Mouse (Mus musculus) urinary bladder, postnatal 36 days (tissue): ENCODE measurements around the gene Rps16.

ENCODE experiments used
- DNase-seq, 2 experiments: peaks; one replicate each; pipeline ENCODE4 v3.0.0; 2022; ENCODE audit warnings: low spot score in 2 of 2, mixed read lengths in 1 of 2

The Rps16 gene

GRCm38 (mm10) chr7:28350155-28350883 lies at the start of gene Rps16:
Gene Rps16 (plus strand): TSS chr7:28350652.
- DNase-seq: peak; percentile 96 to 99

- DNase-seq: peak in 1 of 2 experiments; percentile 35
These were observed 48.6 kb upstream of the Rps16 start, which contains the start of gene Dll3 for GRCm38 (mm10) chr7:28301616-28302433. Gene Dll3 (minus strand): TSS chr7:28302238.

GRCm38 (mm10) chr7:28305641-28306040 lies 44.8 kb upstream of the Rps16 start:
- DNase-seq: peak in 1 of 2 experiments; percentile 58

GRCm38 (mm10) chr7:28306216-28306615 lies 44.2 kb upstream of the Rps16 start:
- DNase-seq: no peak

GRCm38 (mm10) chr7:28309737-28310136 lies 40.7 kb upstream of the Rps16 start:
- no peak for DNase-seq

- DNase-seq: peak in 1 of 2 experiments; percentile 28
These were observed 39.1 kb upstream of the Rps16 start for GRCm38 (mm10) chr7:28311151-28311925.

GRCm38 (mm10) chr7:28311926-28312543 lies 38.4 kb upstream of the Rps16 start, which contains the start of gene Timm50:
Gene Timm50 (minus strand): TSS chr7:28312072.
- peak; percentile 95 to 97 for DNase-seq

GRCm38 (mm10) chr7:28318036-28318435 lies 32.4 kb upstream of the Rps16 start:
- DNase-seq: no peak

GRCm38 (mm10) chr7:28318714-28319113 lies 31.7 kb upstream of the Rps16 start:
- no peak for DNase-seq

GRCm38 (mm10) chr7:28321974-28322720 lies 28.3 kb upstream of the Rps16 start:
- no peak for DNase-seq

- no peak for DNase-seq
These were observed 25.2 kb upstream of the Rps16 start for GRCm38 (mm10) chr7:28325293-28325692.

GRCm38 (mm10) chr7:28326457-28326856 lies 24.0 kb upstream of the Rps16 start:
- DNase-seq: no peak

- DNase-seq: no peak
These were observed 22.2 kb upstream of the Rps16 start for GRCm38 (mm10) chr7:28328260-28328659.

- DNase-seq: no peak
These were observed 15.9 kb upstream of the Rps16 start for GRCm38 (mm10) chr7:28334534-28334933.

- no peak for DNase-seq
These were observed 15.0 kb upstream of the Rps16 start for GRCm38 (mm10) chr7:28335471-28335870.

GRCm38 (mm10) chr7:28338108-28338998 lies 12.1 kb upstream of the Rps16 start, which contains the start of gene Supt5:
Gene Supt5 (minus strand): TSS chr7:28338746.
- DNase-seq: peak; percentile 95 to 98

GRCm38 (mm10) chr7:28339213-28339917 lies 11.1 kb upstream of the Rps16 start:
- DNase-seq: peak in 1 of 2 experiments; percentile 62

GRCm38 (mm10) chr7:28341381-28341780 lies 9.1 kb upstream of the Rps16 start:
- no peak for DNase-seq

GRCm38 (mm10) chr7:28344637-28345036 lies 5.8 kb upstream of the Rps16 start:
- peak; percentile 37 to 59 for DNase-seq
